Mouse (Mus musculus): ENCODE results near the gene Naaladl1. TPM values are rescaled to one million over a fixed set of nuclear protein-coding genes. Genes with fewer than 3 reads are reported as not detected.
A peak's percentile ranks its signal among the peaks of the same experiment; 100 is the strongest.

Gene Naaladl1
- total and polyA plus RNA-seq, 3 experiments, result 0.35 to 1.7 TPM; not detected in 1

DNA sequence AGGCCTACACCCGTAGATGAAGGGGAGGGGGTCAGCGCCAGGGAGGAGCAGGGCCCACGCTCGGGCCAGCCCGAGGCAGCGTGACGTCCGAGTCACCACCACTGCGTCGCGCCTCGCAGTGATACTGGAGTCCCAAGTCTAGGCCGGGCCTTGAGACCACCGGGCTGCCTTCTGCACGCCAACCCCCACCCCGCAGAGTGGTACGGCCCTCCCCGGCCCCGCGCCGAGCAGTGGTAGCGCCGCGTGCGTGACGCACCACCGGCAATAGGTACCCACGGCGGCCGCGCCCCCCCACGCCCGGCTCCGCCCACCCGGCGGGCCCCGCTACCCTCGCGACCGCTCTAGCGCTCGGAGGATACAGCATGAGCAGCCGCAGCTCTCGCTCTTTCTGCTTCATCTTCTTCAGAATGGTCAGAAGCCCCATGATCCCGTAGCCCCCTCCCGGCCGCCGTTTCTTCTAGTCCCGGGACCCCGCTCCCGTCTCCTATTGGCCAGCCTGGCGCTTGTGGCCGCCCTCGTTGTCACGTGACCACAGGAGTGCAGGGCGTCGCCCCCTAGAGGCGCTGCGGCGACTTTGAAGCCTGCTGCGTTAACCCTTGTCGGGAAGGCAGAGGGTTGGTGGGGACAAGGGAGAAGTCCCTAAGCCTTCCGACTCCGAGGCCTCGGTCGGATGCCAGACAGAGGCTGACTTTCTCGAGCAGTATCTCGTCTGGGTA is 35.3 kb downstream of the Naaladl1 start, which contains the start of gene Batf2:
Batf2 (plus strand) TSS at position 306 of the 716 bp plus-strand sequence.
- H3K36me3 ChIP-seq (ENCODE audit: control insufficient read depth in 1 of 2, insufficient read depth in 2 of 2, low read length in 2 of 2), result peaks cover 0 to 7% of the 10 kb centered on the region in 2 experiments; a peak in 2 of 4 replicates
- H3K4me3 ChIP-seq (ENCODE audit: control insufficient read depth in 1 of 2, insufficient read depth in 1 of 2, low read depth in 2 of 2, low read length in 2 of 2), result peak within 1 kb of the TSS; percentile 73 to 74
- peak; percentile 98 for DNase-seq (ENCODE audit: low read depth, low spot score)
- H3K27ac ChIP-seq (ENCODE audit: control insufficient read depth, low read depth, low read length), result peak within 1 kb of the TSS; percentile 93
- H3K9me3 ChIP-seq (replicated peaks; ENCODE audit: insufficient read depth, low read length), result no peaks in the 10 kb centered on the region
- peaks cover 2 to 11% of the 10 kb centered on the region in 2 experiments; a peak in 3 of 4 replicates for H3K4me1 ChIP-seq (ENCODE audit: control insufficient read depth in 1 of 2, insufficient read depth in 2 of 2, low read length in 2 of 2)
- H3K27me3 ChIP-seq (ENCODE audit: control insufficient read depth in 1 of 2, insufficient read depth in 2 of 2, low read length in 2 of 2), result no peaks in the 10 kb centered on the region
- H3K79me2 ChIP-seq (ENCODE audit: control insufficient read depth, insufficient read depth, low read length, poor library complexity), result peaks cover 5% of the 10 kb centered on the region; the same call in 1 of the 2 replicates
- TF ChIP-seq TCF12 (IDR thresholded peaks at IDR 0.05; ENCODE audit: low read depth, low read length), result no peak
- TF ChIP-seq SIN3A (IDR thresholded peaks at IDR 0.05; ENCODE audit: low read length), result peak; percentile 88
- peak; percentile 66; the same call in 1 of the 2 replicates for TF ChIP-seq MXI1 (IDR thresholded peaks at IDR 0.05; ENCODE audit: low read depth, low read length)
- TF ChIP-seq NELFE (IDR thresholded peaks at IDR 0.05; ENCODE audit: low read depth, low read length), result peak; percentile 89; the same call in 1 of the 2 replicates
- TF ChIP-seq POLR2A (IDR thresholded peaks at IDR 0.05; ENCODE audit: control insufficient read depth in 1 of 2, insufficient read depth in 1 of 2, low read depth in 1 of 2, low read length in 2 of 2, poor library complexity in 1 of 2), result peak; percentile 70 to 77; a peak in 2 of 4 replicates
- TF ChIP-seq CTCF (IDR thresholded peaks at IDR 0.05 in 2 of 3, conservative IDR thresholded peaks at IDR 0.05 in 1 of 3; ENCODE audit: control insufficient read depth in 1 of 3, insufficient read depth in 1 of 3, low read depth in 2 of 3, low read length in 3 of 3, poor library complexity in 1 of 3, severe bottlenecking in 1 of 3), result peak in 2 of 3 experiments; percentile 79 to 92; a peak in 4 of 6 replicates
- peak; percentile 99 for TF ChIP-seq USF1 (IDR thresholded peaks at IDR 0.05; ENCODE audit: low read depth, low read length)
- peak; percentile 97 for TF ChIP-seq CHD1 (IDR thresholded peaks at IDR 0.05; ENCODE audit: low read depth, low read length)
- peak; percentile 74 for TF ChIP-seq HCFC1 (IDR thresholded peaks at IDR 0.05; ENCODE audit: low read depth, low read length)
- 0 out of 2 replicates have a peak, but pooled peaks have one; percentile 42 for TF ChIP-seq POLR2AphosphoS2 (IDR thresholded peaks at IDR 0.05; ENCODE audit: low read length)
- peak; percentile 89 for TF ChIP-seq MAX (IDR thresholded peaks at IDR 0.05; ENCODE audit: low read length)
- TF ChIP-seq MAZ (IDR thresholded peaks at IDR 0.05; ENCODE audit: low read depth, low read length), result peak; percentile 66
- TF ChIP-seq TBP (IDR thresholded peaks at IDR 0.05; ENCODE audit: low read depth, low read length), result no peak
- TF ChIP-seq ZC3H11A (IDR thresholded peaks at IDR 0.05; ENCODE audit: low read depth, low read length), result no peak
- TF ChIP-seq USF2 (IDR thresholded peaks at IDR 0.05; ENCODE audit: borderline replicate concordance in 1 of 2, insufficient read depth in 1 of 2, low read depth in 1 of 2, low read length in 2 of 2), result peak; percentile 81 to 94; a peak in 3 of 4 replicates
- peak; percentile 22; the same call in 1 of the 2 replicates for TF ChIP-seq SMC3 (IDR thresholded peaks at IDR 0.05; ENCODE audit: low read depth, low read length)
- no peak for TF ChIP-seq ZKSCAN1 (IDR thresholded peaks at IDR 0.05; ENCODE audit: low read depth, low read length)
- peak; percentile 88 for TF ChIP-seq BHLHE40 (IDR thresholded peaks at IDR 0.05; ENCODE audit: borderline replicate concordance, low read depth, low read length)
- H3K9ac ChIP-seq (ENCODE audit: control insufficient read depth, low read depth, low read length, poor library complexity, severe bottlenecking), result peak within 1 kb of the TSS; percentile 88

GRCm38 (mm10) chr19:6141394-6141749 is 35.8 kb downstream of the Naaladl1 start, which contains the start of gene Arl2:
TSS of gene Arl2 (minus strand) at chr19:6141548.
- peak; percentile 96 for DNase-seq (ENCODE audit: low read depth, low spot score)
- Histone ChIP-seq H3K27ac (ENCODE audit: control insufficient read depth, low read depth, low read length) (peak within 1 kb of the TSS; percentile 93), H3K27me3 (ENCODE audit: control insufficient read depth in 1 of 2, insufficient read depth in 2 of 2, low read length in 2 of 2) (no peaks in the 10 kb centered on the region), H3K4me1 (ENCODE audit: control insufficient read depth in 1 of 2, insufficient read depth in 2 of 2, low read length in 2 of 2) (peaks cover 2 to 11% of the 10 kb centered on the region in 2 experiments; a peak in 3 of 4 replicates), H3K4me3 (ENCODE audit: control insufficient read depth in 1 of 2, insufficient read depth in 1 of 2, low read depth in 2 of 2, low read length in 2 of 2) (peak within 1 kb of the TSS; percentile 73 to 74), H3K9ac (ENCODE audit: control insufficient read depth, low read depth, low read length, poor library complexity, severe bottlenecking) (peak within 1 kb of the TSS; percentile 88), H3K36me3 (ENCODE audit: control insufficient read depth in 1 of 2, insufficient read depth in 2 of 2, low read length in 2 of 2) (peaks cover 0 to 7% of the 10 kb centered on the region in 2 experiments; a peak in 2 of 4 replicates), H3K79me2 (ENCODE audit: control insufficient read depth, insufficient read depth, low read length, poor library complexity) (peaks cover 5% of the 10 kb centered on the region; the same call in 1 of the 2 replicates), H3K9me3 (replicated peaks; ENCODE audit: insufficient read depth, low read length) (no peaks in the 10 kb centered on the region)
- TF ChIP-seq POLR2AphosphoS5 (IDR thresholded peaks at IDR 0.05; ENCODE audit: borderline replicate concordance, low read depth, low read length) (no peak), RCOR1 (IDR thresholded peaks at IDR 0.05; ENCODE audit: low read depth, low read length) (0 out of 2 replicates have a peak, but pooled peaks have one; percentile 27), EP300 (IDR thresholded peaks at IDR 0.05; ENCODE audit: low read depth in 1 of 2, low read length in 2 of 2) (peak in 1 of 2 experiments; percentile 46; a peak in 2 of 4 replicates), MXI1 (IDR thresholded peaks at IDR 0.05; ENCODE audit: low read depth, low read length) (peak; percentile 66), TBP (IDR thresholded peaks at IDR 0.05; ENCODE audit: low read depth, low read length) (peak; percentile 77), NRF1 (IDR thresholded peaks at IDR 0.05; ENCODE audit: insufficient read depth, low read depth, low read length, poor library complexity, severe bottlenecking) (no peak), POLR2AphosphoS2 (IDR thresholded peaks at IDR 0.05; ENCODE audit: low read length) (0 out of 2 replicates have a peak, but pooled peaks have one; percentile 23), KAT2A (conservative IDR thresholded peaks at IDR 0.05; ENCODE audit: low read depth, low read length) (0 out of 2 replicates have a peak, but pooled peaks have one; percentile 41), SIN3A (IDR thresholded peaks at IDR 0.05; ENCODE audit: low read length) (peak; percentile 58; the same call in 1 of the 2 replicates), POLR2A (IDR thresholded peaks at IDR 0.05; ENCODE audit: control insufficient read depth in 1 of 2, insufficient read depth in 1 of 2, low read depth in 1 of 2, low read length in 2 of 2, poor library complexity in 1 of 2) (peak in 1 of 2 experiments; percentile 50; a peak in 2 of 4 replicates), TCF12 (IDR thresholded peaks at IDR 0.05; ENCODE audit: low read depth, low read length) (peak; percentile 41), CHD1 (IDR thresholded peaks at IDR 0.05; ENCODE audit: low read depth, low read length) (peak; percentile 56; the same call in 1 of the 2 replicates), ZNF384 (IDR thresholded peaks at IDR 0.05; ENCODE audit: low read depth, low read length) (no peak), GATA1 (IDR thresholded peaks at IDR 0.05; ENCODE audit: low read depth, low read length) (no peak), BHLHE40 (IDR thresholded peaks at IDR 0.05; ENCODE audit: borderline replicate concordance, low read depth, low read length) (no peak; the same call in 1 of the 2 replicates), ZKSCAN1 (IDR thresholded peaks at IDR 0.05; ENCODE audit: low read depth, low read length) (no peak), HCFC1 (IDR thresholded peaks at IDR 0.05; ENCODE audit: low read depth, low read length) (peak; percentile 55; the same call in 1 of the 2 replicates), JUND (IDR thresholded peaks at IDR 0.05; ENCODE audit: low read depth, low read length) (0 out of 2 replicates have a peak, but pooled peaks have one; percentile 60)
